Mouse (Mus musculus) left cerebral cortex, postnatal 36 days (tissue): ENCODE measurements around the gene Atp2c2. TPM values are rescaled to one million over a fixed set of nuclear protein-coding genes. Genes with fewer than 3 reads are reported as not detected.

Source experiments
- DNase-seq, 2 experiments: peaks; one replicate each; pipeline ENCODE4 v3.0.0; 2021 to 2022; ENCODE audit warnings: low spot score in 2 of 2, mixed read lengths in 1 of 2
- intact Hi-C: fragments of 180-260 bp; cut with DNase I; formaldehyde crosslinking; loops from one replicate; pipeline ENCODE4 v1.15.1; 2025
- total RNA-seq, 2 experiments: library from RNA; stranded (reverse); gene quantifications; 2 replicates each; pipeline ENCODE4 v1.2.3; 2021

Gene Atp2c2
- 1 to 10 TPM; 2.0 to 2.6 TPM for total RNA-seq

- intact Hi-C loops: loop anchor here (10.0 kb wide), 1 partner anchor 225 kb away; no protein-coding TSS in a partner anchor
- DNase-seq: no peak
Measured at GRCm38 (mm10) chr8:119699549-119700134, at the start of gene Atp2c2. TSS of gene Atp2c2 (plus strand) at chr8:119700009.

GRCm38 (mm10) chr8:119651324-119651723 lies 48.5 kb upstream of the Atp2c2 start:
- no peak for DNase-seq
- intact Hi-C loops: no loop called here

DNA sequence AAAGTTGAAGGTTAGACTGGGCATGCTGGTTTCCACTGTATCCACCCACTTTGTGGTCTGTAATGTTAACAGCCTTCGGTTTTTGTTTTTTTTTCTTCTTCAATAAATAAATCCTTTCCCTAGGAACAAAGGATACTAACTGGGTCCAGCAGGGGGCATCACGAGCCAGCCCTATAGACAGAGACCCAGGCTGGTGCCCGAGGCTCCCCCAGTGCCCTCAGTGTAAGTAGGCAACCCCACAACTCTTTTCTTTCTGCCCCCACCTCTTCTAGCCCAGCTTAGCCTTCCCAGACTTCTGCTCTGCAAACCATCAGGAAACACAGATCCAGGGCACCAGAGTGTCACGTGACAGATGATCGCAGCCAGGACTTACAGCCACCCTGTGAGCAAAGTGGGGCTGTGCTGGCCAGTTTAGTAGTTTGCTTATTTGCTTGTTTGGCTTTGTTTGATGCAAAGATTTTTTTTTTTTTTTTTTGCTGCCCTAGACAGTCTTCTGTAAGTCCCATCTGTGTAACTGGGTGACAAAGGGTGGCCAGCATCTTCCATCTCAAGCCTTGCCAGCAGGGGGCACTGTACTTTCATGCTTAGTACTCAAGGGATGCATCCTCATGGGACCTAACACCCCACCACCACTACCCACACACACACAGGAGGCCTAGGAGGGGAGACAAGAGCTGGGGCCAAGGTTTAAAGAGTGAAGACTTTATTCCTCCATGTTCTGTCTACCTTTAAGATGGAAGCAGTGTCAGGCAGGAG lies 42.9 kb upstream of the Atp2c2 start:
- no peak for DNase-seq

GRCm38 (mm10) chr8:119661081-119661480 lies 38.7 kb upstream of the Atp2c2 start:
- no peak for DNase-seq

More for the DNA sequence above, 42.9 kb upstream of the Atp2c2 start:
- intact Hi-C loops: no loop called here

GRCm38 (mm10) chr8:119661892-119662291 lies 37.9 kb upstream of the Atp2c2 start:
- no peak for DNase-seq
- intact Hi-C loops: no loop called here

More at GRCm38 (mm10) chr8:119661081-119661480, 38.7 kb upstream of the Atp2c2 start:
- intact Hi-C loops: no loop called here

DNA sequence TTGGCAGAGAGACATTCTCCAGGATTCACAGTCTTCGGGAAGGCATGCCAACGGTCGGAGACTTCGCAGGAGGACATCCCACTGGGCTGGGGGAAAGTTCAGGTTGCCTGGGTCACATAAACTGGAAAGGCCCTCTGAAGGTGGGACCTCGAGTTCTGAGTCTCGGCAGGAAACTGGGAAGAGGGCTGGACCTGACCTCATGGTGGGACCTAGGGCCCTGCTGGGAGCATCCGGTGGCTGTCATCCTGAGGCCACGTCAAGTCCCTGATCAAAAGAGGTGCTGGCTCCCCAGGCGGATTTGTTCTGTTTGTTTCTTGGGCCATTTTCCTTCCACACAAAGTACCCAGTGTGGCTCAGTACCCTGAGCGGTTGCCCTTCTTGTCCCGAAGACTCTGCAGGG lies 36.4 kb upstream of the Atp2c2 start:
- intact Hi-C loops: no loop called here
- DNase-seq: no peak

DNA sequence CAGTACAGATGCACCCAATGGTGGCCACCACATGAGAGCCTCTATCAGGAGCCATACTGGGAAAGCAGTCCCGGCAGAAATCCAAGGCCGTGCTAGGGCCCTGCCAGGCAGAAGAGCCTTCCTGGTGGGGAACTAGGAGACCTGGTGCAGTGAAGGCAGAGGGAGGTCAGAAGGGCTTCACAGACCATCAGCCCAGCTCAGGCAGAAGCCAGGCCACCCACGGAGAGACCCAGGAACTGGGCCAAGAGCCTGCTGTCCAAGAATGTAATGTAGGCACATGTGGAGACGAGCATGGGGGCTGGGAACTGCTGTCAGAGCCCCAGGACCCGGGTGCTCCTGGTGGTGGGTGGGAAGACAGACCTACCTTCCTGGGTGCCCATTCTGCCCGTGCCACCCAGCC lies 34.5 kb upstream of the Atp2c2 start:
- intact Hi-C loops: no loop called here
- no peak for DNase-seq

- intact Hi-C loops: no loop called here
- DNase-seq: no peak
Measured at GRCm38 (mm10) chr8:119666219-119666951, 33.4 kb upstream of the Atp2c2 start, which contains the start of gene Wfdc1. TSS of gene Wfdc1 (plus strand) at chr8:119666365.

GRCm38 (mm10) chr8:119668447-119668846 lies 31.4 kb upstream of the Atp2c2 start:
- intact Hi-C loops: no loop called here
- no peak for DNase-seq

DNA sequence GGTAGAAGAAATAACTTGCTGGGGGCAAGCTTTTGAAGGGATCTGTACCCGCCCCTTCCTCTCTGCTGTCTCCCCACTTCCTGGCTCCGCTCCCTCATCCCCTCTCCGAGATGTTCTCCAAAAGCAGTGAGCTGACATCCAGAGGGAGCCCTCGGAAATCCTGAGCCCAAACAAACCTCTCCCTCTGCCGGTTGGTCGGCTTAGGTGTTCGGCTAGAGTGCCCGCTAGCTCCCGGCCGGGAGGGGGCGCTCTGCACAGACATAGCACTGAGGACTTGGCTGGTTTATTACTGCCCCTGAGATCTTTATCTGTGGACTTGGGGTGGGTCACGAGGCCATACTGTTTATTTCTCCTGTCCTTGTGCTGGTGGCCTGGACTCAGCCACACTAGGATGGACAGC lies 30.5 kb upstream of the Atp2c2 start:
- DNase-seq: no peak
- intact Hi-C loops: no loop called here

DNA sequence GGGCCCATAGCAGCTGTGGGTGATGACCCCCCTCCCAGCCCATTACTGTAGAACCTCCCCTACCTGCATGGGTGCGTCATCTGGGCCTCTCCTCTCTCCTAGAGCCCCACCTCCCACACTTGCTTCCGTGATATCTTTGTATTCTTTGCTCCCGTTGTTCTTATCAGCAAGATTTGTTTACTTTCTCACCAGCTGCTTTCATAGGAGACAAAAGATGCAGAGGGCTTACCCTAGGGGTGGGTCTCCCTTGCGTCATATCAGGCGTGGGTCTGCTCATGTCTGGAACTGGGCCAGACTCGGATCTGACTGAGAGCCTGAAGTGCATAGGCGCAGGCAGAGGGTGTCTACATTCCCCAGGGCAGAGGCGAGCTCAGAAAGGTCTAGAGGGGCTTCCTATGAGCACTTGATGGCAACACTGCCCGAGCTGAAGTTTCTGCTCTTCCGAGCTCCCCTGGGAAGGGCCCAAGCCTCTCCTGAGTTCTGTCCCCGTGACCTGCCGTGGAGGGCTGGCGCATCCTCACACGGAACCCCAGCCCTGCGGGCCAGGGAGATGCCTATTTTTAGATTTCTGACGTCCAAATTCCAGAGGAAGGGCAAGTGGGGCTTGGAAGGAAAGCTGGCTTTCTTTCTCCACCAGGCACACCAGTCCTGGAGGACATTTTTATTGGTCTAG lies 29.3 kb upstream of the Atp2c2 start:
- no peak for DNase-seq
- intact Hi-C loops: no loop called here

- intact Hi-C loops: no loop called here
- no peak for DNase-seq
Measured at GRCm38 (mm10) chr8:119673976-119674555, 25.7 kb upstream of the Atp2c2 start.

DNA sequence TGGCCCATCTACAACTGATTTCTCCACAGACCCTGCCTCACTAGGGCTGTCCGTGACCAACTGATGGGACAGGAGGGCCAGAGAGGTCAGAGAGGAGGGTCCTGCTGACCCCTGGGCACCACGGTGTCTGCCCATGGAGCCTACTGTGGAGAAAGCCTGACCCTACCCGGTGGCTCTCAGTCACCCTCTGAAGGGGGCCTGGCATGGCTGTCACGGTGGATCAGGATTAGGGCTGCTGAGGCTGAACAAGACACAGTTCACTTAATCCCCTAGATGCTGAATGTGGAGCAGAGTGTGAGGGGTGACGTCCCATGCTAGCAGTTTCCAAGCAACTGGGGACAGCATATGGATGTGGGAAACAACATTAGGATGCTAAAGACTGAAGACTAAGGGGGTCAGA lies 24.4 kb upstream of the Atp2c2 start:
- intact Hi-C loops: no loop called here
- no peak for DNase-seq

GRCm38 (mm10) chr8:119676389-119676788 lies 23.4 kb upstream of the Atp2c2 start:
- intact Hi-C loops: loop anchor here (2.0 kb wide), 1 partner anchor 232 kb away; no protein-coding TSS in a partner anchor
- peak; percentile 85 to 87 for DNase-seq

GRCm38 (mm10) chr8:119678138-119678843 lies 21.5 kb upstream of the Atp2c2 start:
- intact Hi-C loops: no loop called here
- no peak for DNase-seq

DNA sequence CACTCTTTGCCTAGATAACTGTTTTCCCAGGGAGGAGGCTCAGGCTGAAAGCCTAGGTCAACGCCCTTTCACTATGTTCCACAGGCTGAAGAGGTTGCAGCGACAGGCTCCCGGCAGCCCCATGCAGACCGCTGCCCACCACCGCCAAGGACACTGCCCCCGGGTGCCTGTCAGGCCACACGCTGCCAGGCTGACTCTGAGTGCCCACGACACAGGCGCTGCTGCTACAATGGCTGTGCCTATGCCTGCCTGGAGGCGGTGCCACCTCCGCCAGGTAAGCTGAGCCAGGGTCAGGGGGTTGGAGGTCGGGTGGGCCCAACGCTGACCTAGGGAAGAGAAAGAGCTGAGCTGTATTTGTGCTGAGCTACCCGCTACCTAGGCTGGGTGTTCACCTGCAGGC lies 20.6 kb upstream of the Atp2c2 start:
- intact Hi-C loops: no loop called here
- no peak for DNase-seq

DNA sequence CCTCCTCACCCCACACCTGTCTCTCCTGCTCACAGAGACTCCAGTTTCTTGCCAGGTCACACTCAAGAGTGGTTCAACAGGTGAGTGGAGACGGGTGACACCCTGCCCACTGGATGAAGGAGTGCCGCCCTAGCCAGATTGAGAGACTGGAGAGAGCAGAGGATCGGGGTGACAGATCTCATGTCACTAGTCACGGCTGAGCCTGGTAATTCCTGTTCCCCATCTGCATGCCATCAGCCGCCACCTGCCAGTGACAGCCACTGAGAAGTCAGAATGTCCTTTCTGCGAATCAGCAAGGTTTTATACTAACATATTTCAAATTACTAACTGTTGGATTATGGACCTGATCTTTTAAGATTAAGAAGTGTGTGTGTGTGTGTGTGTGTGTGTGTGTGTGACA lies 9.2 kb upstream of the Atp2c2 start:
- no peak for DNase-seq
- intact Hi-C loops: no loop called here

GRCm38 (mm10) chr8:119691989-119692388 lies 7.8 kb upstream of the Atp2c2 start:
- intact Hi-C loops: no loop called here
- no peak for DNase-seq

DNA sequence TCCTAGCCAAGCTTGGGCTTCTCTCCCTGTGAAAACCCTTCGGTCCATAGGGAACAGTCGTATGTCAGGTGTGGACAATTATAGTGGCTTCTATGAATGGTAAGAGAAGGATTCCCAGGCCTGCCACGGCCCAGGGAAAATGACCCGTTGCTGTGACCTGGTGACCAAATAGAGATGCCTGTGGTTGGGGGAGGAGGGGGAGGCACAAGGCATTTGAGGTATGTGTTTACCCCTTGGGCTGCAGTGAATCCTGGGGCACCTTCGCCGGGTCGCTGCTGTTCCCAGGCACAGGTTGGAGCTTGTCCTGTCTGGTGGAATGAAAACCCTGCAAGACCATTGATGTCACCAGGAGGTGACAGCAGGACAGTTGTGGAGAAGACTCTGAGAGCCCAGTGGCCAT lies 5.1 kb upstream of the Atp2c2 start:
- intact Hi-C loops: no loop called here
- DNase-seq: no peak
